Mouse (Mus musculus) stomach, postnatal 0 days (tissue): Measurements from ENCODE around the gene Dnase1.

Experiments
- CTCF ChIP-seq: IDR thresholded peaks from 2 replicates; pipeline ENCODE4 v1.5.1; 2016; ENCODE audit warnings: antibody characterized with exemption, low read depth, mild to moderate bottlenecking, moderate library complexity
- EP300 ChIP-seq: optimal IDR thresholded peaks from 2 replicates; pipeline ENCODE3; 2016; ENCODE audit warnings: antibody characterized with exemption

DNA sequence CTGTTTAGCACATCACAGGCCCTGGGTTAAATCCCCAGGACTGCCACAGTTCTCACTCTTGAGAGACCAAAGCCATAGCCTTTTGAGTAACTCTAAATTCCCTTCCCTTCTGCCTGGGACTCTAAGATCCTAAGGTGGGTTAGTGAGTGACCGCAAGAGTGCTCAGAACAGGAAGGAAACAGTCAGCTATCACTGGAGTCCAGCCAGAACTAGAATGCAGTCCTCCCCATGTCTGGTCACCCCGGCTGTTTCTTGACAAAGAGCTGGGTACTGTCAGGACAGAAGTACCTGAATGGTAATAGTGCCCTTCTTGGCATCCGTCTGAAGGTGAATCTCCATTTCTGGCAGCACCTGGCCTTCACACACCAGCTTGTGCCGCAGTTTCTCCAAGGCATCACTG lies 28.2 kb downstream of the Dnase1 start:
- TF ChIP-seq CTCF (no peak), EP300 (no peak)
